Mouse (Mus musculus) retina, adult 2 months (tissue): ENCODE data around the gene H2-T24.
A peak's percentile ranks its signal among the peaks of the same experiment; 100 is the strongest.
"Not testable (repeated sequence)": the region's sequence is repeated elsewhere in the genome, so short reads cannot be mapped to it uniquely, and the experiment has no call there.

ENCODE experiments used
- DNase-seq: peaks from one replicate; pipeline ENCODE4 v3.0.0-alpha.2; 2012; ENCODE audit warnings: low read depth, low spot score

H2-T24 gene

GRCm38 (mm10) chr17:36023710-36024654, 3.6 kb upstream of the H2-T24 start:
- DNase-seq: no peak

- no peak for DNase-seq
These were observed 2.6 kb upstream of the H2-T24 start for GRCm38 (mm10) chr17:36022922-36023321.

GRCm38 (mm10) chr17:36022098-36022497, 1.7 kb upstream of the H2-T24 start:
- DNase-seq: no peak

- DNase-seq: no peak
These were observed 949 bp upstream of the H2-T24 start for GRCm38 (mm10) chr17:36021309-36021708.

GRCm38 (mm10) chr17:36019519-36019918, 841 bp downstream of the H2-T24 start:
- no peak for DNase-seq

GRCm38 (mm10) chr17:36018979-36019378, 1.4 kb downstream of the H2-T24 start:
- DNase-seq: no peak

GRCm38 (mm10) chr17:36017046-36017445, 3.3 kb downstream of the H2-T24 start:
- DNase-seq: no peak

GRCm38 (mm10) chr17:36014977-36015376, 5.4 kb downstream of the H2-T24 start:
- no peak for DNase-seq

- DNase-seq: not testable (repeated sequence)
These were observed 16.0 kb downstream of the H2-T24 start for GRCm38 (mm10) chr17:36004409-36004808.

- no peak for DNase-seq
These were observed 17.0 kb downstream of the H2-T24 start for GRCm38 (mm10) chr17:36003331-36003730.

GRCm38 (mm10) chr17:36001966-36002365, 18.4 kb downstream of the H2-T24 start:
- DNase-seq: no peak

GRCm38 (mm10) chr17:36001121-36001897, 19.1 kb downstream of the H2-T24 start:
- DNase-seq: no peak

GRCm38 (mm10) chr17:36000349-36000748, 20.0 kb downstream of the H2-T24 start:
- no peak for DNase-seq

GRCm38 (mm10) chr17:35999356-35999755, 21.0 kb downstream of the H2-T24 start:
- DNase-seq: no peak

GRCm38 (mm10) chr17:35998545-35999305, 21.6 kb downstream of the H2-T24 start:
- no peak for DNase-seq

- DNase-seq: no peak
These were observed 22.4 kb downstream of the H2-T24 start for GRCm38 (mm10) chr17:35997713-35998510.

- DNase-seq: peak; percentile 86
These were observed 23.4 kb downstream of the H2-T24 start for GRCm38 (mm10) chr17:35996949-35997348.

GRCm38 (mm10) chr17:35994879-35995240, 25.5 kb downstream of the H2-T24 start:
- no peak for DNase-seq

- peak; percentile 68 for DNase-seq
These were observed 26.0 kb downstream of the H2-T24 start for GRCm38 (mm10) chr17:35994175-35994878.

GRCm38 (mm10) chr17:35993675-35994074, 26.7 kb downstream of the H2-T24 start:
- peak; percentile 74 for DNase-seq
